Mouse (Mus musculus) C2C12 (cell line): Measurements from ENCODE around the gene Trim68. TPM values are rescaled to one million over a fixed set of nuclear protein-coding genes. Genes with fewer than 3 reads are reported as not detected.
"Not testable (repeated sequence)": the region's sequence is repeated elsewhere in the genome, so short reads cannot be mapped to it uniquely, and the experiment has no call there.

Source experiments
- H3K27me3 ChIP-seq: one replicate; pipeline ENCODE4 v1.6.1; 2011; ENCODE audit not compliant: control insufficient read depth, insufficient read depth, insufficient read length
- H3K36me3 ChIP-seq: one replicate; pipeline ENCODE4 v1.6.1; 2011; ENCODE audit not compliant: control insufficient read depth, insufficient read depth
- H3K4me3 ChIP-seq: one replicate; pipeline ENCODE4 v1.5.1; 2011; ENCODE audit warnings: mild to moderate bottlenecking, control low read depth; ENCODE audit not compliant: poor library complexity, insufficient read depth, severe bottlenecking
- H3K79me2 ChIP-seq: one replicate; pipeline ENCODE4 v1.6.1; 2011; ENCODE audit not compliant: control insufficient read depth, insufficient read depth
- H3K79me3 ChIP-seq: one replicate; pipeline ENCODE4 v1.6.1; 2011; ENCODE audit warnings: low read depth, control low read depth
- H3ac ChIP-seq: one replicate; pipeline ENCODE3; 2011; ENCODE audit warnings: low read depth; ENCODE audit not compliant: control insufficient read depth, insufficient read length
- CEBPB ChIP-seq: IDR thresholded peaks from one replicate; pipeline ENCODE4 v1.6.1; 2011; ENCODE audit warnings: low read depth, mild to moderate bottlenecking, control low read depth, moderate library complexity
- CTCF ChIP-seq: IDR thresholded peaks from one replicate; pipeline ENCODE4 v1.5.1; 2011; ENCODE audit not compliant: control insufficient read depth, insufficient read depth, insufficient read length
- FOSL1 ChIP-seq: IDR thresholded peaks from one replicate; pipeline ENCODE4 v1.8.0; 2011; ENCODE audit warnings: mild to moderate bottlenecking, low read length; ENCODE audit not compliant: poor library complexity, insufficient read depth, severe bottlenecking
- MAX ChIP-seq: IDR thresholded peaks from one replicate; pipeline ENCODE4 v1.6.1; 2011; ENCODE audit warnings: mild to moderate bottlenecking, control low read depth
- MYOD1 ChIP-seq: IDR thresholded peaks from one replicate; pipeline ENCODE4 v1.6.1; 2011; ENCODE audit warnings: low read depth; ENCODE audit not compliant: control insufficient read depth, insufficient read length
- MYOG ChIP-seq: IDR thresholded peaks from one replicate; pipeline ENCODE4 v1.6.1; 2011; ENCODE audit not compliant: control insufficient read depth, insufficient read length; ENCODE audit errors: extremely low read depth
- USF1 ChIP-seq: IDR thresholded peaks from one replicate; pipeline ENCODE4 v1.6.1; 2011; ENCODE audit warnings: low read depth, mild to moderate bottlenecking, control low read depth, moderate library complexity
- polyA plus RNA-seq: library from polyadenylated mRNA; unstranded; fragments of >200 nt; fragmentation: generic; extraction: Trizol; gene quantifications from one replicate; pipeline ENCODE4 v1.2.1, GENCODE M21; 2012; ENCODE audit warnings: missing spikeins

The Trim68 gene
- polyA plus RNA-seq, 1 experiment, result 2.0 TPM

- Histone ChIP-seq H3K27me3 (no peaks in the 10 kb centered on the region), H3K4me3 (no peak within 1 kb of the TSS)
- TF ChIP-seq FOSL1 (no peak), MAX (no peak), CEBPB (no peak), MYOG (no peak), MYOD1 (no peak), CTCF (peak; percentile 52)
Observed at GRCm38 (mm10) chr7:102695358-102696125, 8.4 kb upstream of the Trim68 start, which contains the start of gene Olfr557. TSS of gene Olfr557 (plus strand) at chr7:102695910.

GRCm38 (mm10) chr7:102681916-102682315 lies 5.2 kb downstream of the Trim68 start:
- Histone ChIP-seq H3K79me2 (no peaks in the 10 kb centered on the region), H3K4me3 (no peak overlapping the region), H3ac (no peak overlapping the region), H3K79me3 (no peaks in the 10 kb centered on the region), H3K36me3 (no peaks in the 10 kb centered on the region), H3K27me3 (no peaks in the 10 kb centered on the region)
- TF ChIP-seq USF1 (no peak), MAX (no peak), FOSL1 (no peak), MYOD1 (no peak), CTCF (no peak), MYOG (no peak), CEBPB (no peak)

More at GRCm38 (mm10) chr7:102695358-102696125, 8.4 kb upstream of the Trim68 start, which contains the start of gene Olfr557:
- no peaks in the 10 kb centered on the region for H3K79me3 ChIP-seq
- H3ac ChIP-seq, result no peak within 1 kb of the TSS
- no peaks in the 10 kb centered on the region for H3K79me2 ChIP-seq
- H3K36me3 ChIP-seq, result no peaks in the 10 kb centered on the region

GRCm38 (mm10) chr7:102676225-102676624 lies 10.9 kb downstream of the Trim68 start:
- H3K4me3 ChIP-seq, result no peak overlapping the region
- H3K79me3 ChIP-seq, result no peaks in the 10 kb centered on the region
- H3K36me3 ChIP-seq, result no peaks in the 10 kb centered on the region
- no peak overlapping the region for H3ac ChIP-seq
- TF ChIP-seq MYOD1, result no peak
- TF ChIP-seq MAX, result no peak
- TF ChIP-seq USF1, result no peak
- TF ChIP-seq CTCF, result no peak
- no peak for TF ChIP-seq MYOG
- TF ChIP-seq FOSL1, result no peak
- TF ChIP-seq CEBPB, result no peak
- no peaks in the 10 kb centered on the region for H3K27me3 ChIP-seq
- H3K79me2 ChIP-seq, result no peaks in the 10 kb centered on the region

- Histone ChIP-seq H3ac (no peak overlapping the region), H3K4me3 (no peak overlapping the region), H3K79me2 (no peaks in the 10 kb centered on the region), H3K27me3 (no peaks in the 10 kb centered on the region), H3K36me3 (no peaks in the 10 kb centered on the region), H3K79me3 (no peaks in the 10 kb centered on the region)
- TF ChIP-seq MYOG (no peak), MAX (no peak), FOSL1 (no peak), MYOD1 (no peak), CEBPB (no peak), CTCF (no peak), USF1 (no peak)
Observed at GRCm38 (mm10) chr7:102665378-102665777, 21.7 kb downstream of the Trim68 start.

GRCm38 (mm10) chr7:102664599-102664998 lies 22.5 kb downstream of the Trim68 start, which contains the start of gene Olfr556:
TSS of gene Olfr556 (plus strand) at chr7:102664899.
- no peak for TF ChIP-seq USF1
- no peak for TF ChIP-seq MYOD1
- TF ChIP-seq MAX, result no peak
- no peak for TF ChIP-seq FOSL1
- Histone ChIP-seq H3K79me3 (no peaks in the 10 kb centered on the region), H3K27me3 (no peaks in the 10 kb centered on the region), H3K4me3 (no peak within 1 kb of the TSS), H3K79me2 (no peaks in the 10 kb centered on the region), H3K36me3 (no peaks in the 10 kb centered on the region), H3ac (no peak within 1 kb of the TSS)

- no peak within 1 kb of the TSS for H3K4me3 ChIP-seq
- no peaks in the 10 kb centered on the region for H3K27me3 ChIP-seq
- H3ac ChIP-seq, result no peak within 1 kb of the TSS
- no peaks in the 10 kb centered on the region for H3K36me3 ChIP-seq
- H3K79me2 ChIP-seq, result no peaks in the 10 kb centered on the region
- H3K79me3 ChIP-seq, result no peaks in the 10 kb centered on the region
- no peak for TF ChIP-seq MYOG
- TF ChIP-seq MYOD1, result no peak
- TF ChIP-seq CTCF, result no peak
- no peak for TF ChIP-seq MAX
- TF ChIP-seq FOSL1, result no peak
- no peak for TF ChIP-seq CEBPB
- no peak for TF ChIP-seq USF1
Observed at GRCm38 (mm10) chr7:102658523-102658922, 28.6 kb downstream of the Trim68 start, which contains the start of gene Olfr555. TSS of gene Olfr555 (plus strand) at chr7:102658823.

GRCm38 (mm10) chr7:102644945-102645344 lies 42.2 kb downstream of the Trim68 start:
- H3K79me2 ChIP-seq, H3K36me3 ChIP-seq, H3K79me3 ChIP-seq, H3K27me3 ChIP-seq, H3ac ChIP-seq, H3K4me3 ChIP-seq: not testable (repeated sequence)
